Mouse (Mus musculus): ENCODE data around the gene Rsl1d1. TPM values are rescaled to one million over a fixed set of nuclear protein-coding genes. Genes with fewer than 3 reads are reported as not detected.

The Rsl1d1 gene
- polyA plus RNA-seq, 1 experiment from 2014 or later, result 193 TPM

- ATAC-seq (ENCODE audit: insufficient read depth) (no peak), DNase-seq (no peak)
- Histone ChIP-seq H3K27me3 (ENCODE audit: insufficient read depth, low read length) (no peaks in the 10 kb centered on the region), H3K9ac (peak overlapping the region; percentile 93), H3K4me1 (ENCODE audit: insufficient read depth) (peaks cover 8% of the 10 kb centered on the region; the same call in 1 of the 2 replicates), H3K9me3 (ENCODE audit: low read depth, low read length) (no peaks in the 10 kb centered on the region), H3K36me3 (ENCODE audit: insufficient read depth) (peaks cover 55% of the 10 kb centered on the region), H3K4me2 (peak overlapping the region; percentile 88), H3K4me3 (ENCODE audit: low read depth, low read length) (peak overlapping the region; percentile 90), H3K27ac (ENCODE audit: low read depth) (no peak overlapping the region)
- 55% methylated on average over 6 of the region's 6 CpGs for WGBS
- TF ChIP-seq CTCF (IDR thresholded peaks at IDR 0.05; ENCODE audit: low read depth), result peak; percentile 38
These were observed 1.3 kb downstream of the Rsl1d1 start for GRCm38 (mm10) chr16:11201740-11202394.

GRCm38 (mm10) chr16:11200247-11200646 is 2.9 kb downstream of the Rsl1d1 start:
- no peak overlapping the region for H3K27ac ChIP-seq (ENCODE audit: low read depth)
- no peak overlapping the region for H3K9ac ChIP-seq
- TF ChIP-seq CTCF (IDR thresholded peaks at IDR 0.05; ENCODE audit: low read depth), result no peak
- peaks cover 8% of the 10 kb centered on the region; the same call in 1 of the 2 replicates for H3K4me1 ChIP-seq (ENCODE audit: insufficient read depth)
- 91% methylated on average over 3 of the region's 3 CpGs for WGBS
- H3K4me3 ChIP-seq (ENCODE audit: low read depth, low read length), result no peak overlapping the region
- H3K27me3 ChIP-seq (ENCODE audit: insufficient read depth, low read length), result no peaks in the 10 kb centered on the region
- ATAC-seq (ENCODE audit: insufficient read depth) (no peak), DNase-seq (no peak)
- H3K9me3 ChIP-seq (ENCODE audit: low read depth, low read length), result no peaks in the 10 kb centered on the region
- H3K4me2 ChIP-seq, result no peak overlapping the region
- peaks cover 64% of the 10 kb centered on the region for H3K36me3 ChIP-seq (ENCODE audit: insufficient read depth)

GRCm38 (mm10) chr16:11198467-11198866 is 4.7 kb downstream of the Rsl1d1 start:
- H3K4me3 ChIP-seq (ENCODE audit: low read depth, low read length), result no peak overlapping the region
- no peak overlapping the region for H3K9ac ChIP-seq
- H3K27me3 ChIP-seq (ENCODE audit: insufficient read depth, low read length), result no peaks in the 10 kb centered on the region
- no peak for DNase-seq
- no peak for ATAC-seq (ENCODE audit: insufficient read depth)
- no peaks in the 10 kb centered on the region for H3K9me3 ChIP-seq (ENCODE audit: low read depth, low read length)
- WGBS, result 72% methylated on average over 2 of the region's 2 CpGs
- H3K27ac ChIP-seq (ENCODE audit: low read depth), result no peak overlapping the region
- no peak for TF ChIP-seq CTCF (IDR thresholded peaks at IDR 0.05; ENCODE audit: low read depth)
- peaks cover 82% of the 10 kb centered on the region for H3K36me3 ChIP-seq (ENCODE audit: insufficient read depth)
- 0 out of 2 replicates have a peak, but pooled peaks cover 3% of the 10 kb centered on the region for H3K4me1 ChIP-seq (ENCODE audit: insufficient read depth)
- no peak overlapping the region for H3K4me2 ChIP-seq

GRCm38 (mm10) chr16:11197052-11197451 is 6.1 kb downstream of the Rsl1d1 start:
- Histone ChIP-seq H3K36me3 (ENCODE audit: insufficient read depth) (peaks cover 96% of the 10 kb centered on the region), H3K27ac (ENCODE audit: low read depth) (no peak overlapping the region)
- WGBS, result 86% methylated on average over 4 of the region's 4 CpGs

GRCm38 (mm10) chr16:11193231-11193630 is 9.9 kb downstream of the Rsl1d1 start:
- DNase-seq, result no peak
- no peaks in the 10 kb centered on the region for H3K9me3 ChIP-seq (ENCODE audit: low read depth, low read length)
- no peak for TF ChIP-seq CTCF (IDR thresholded peaks at IDR 0.05; ENCODE audit: low read depth)
- ATAC-seq (ENCODE audit: insufficient read depth), result no peak
- H3K4me1 ChIP-seq (ENCODE audit: insufficient read depth), result no peaks in the 10 kb centered on the region
- H3K4me3 ChIP-seq (ENCODE audit: low read depth, low read length), result no peak overlapping the region
- no peak overlapping the region for H3K27ac ChIP-seq (ENCODE audit: low read depth)
- no peak overlapping the region for H3K9ac ChIP-seq
- no peaks in the 10 kb centered on the region for H3K27me3 ChIP-seq (ENCODE audit: insufficient read depth, low read length)
- WGBS, result 92% methylated on average over 2 of the region's 2 CpGs
- H3K36me3 ChIP-seq (ENCODE audit: insufficient read depth), result peaks cover 64% of the 10 kb centered on the region
- no peak overlapping the region for H3K4me2 ChIP-seq

More at GRCm38 (mm10) chr16:11197052-11197451, 6.1 kb downstream of the Rsl1d1 start:
- H3K9ac ChIP-seq, result no peak overlapping the region
- no peak overlapping the region for H3K4me3 ChIP-seq (ENCODE audit: low read depth, low read length)
- DNase-seq, result no peak
- no peak for TF ChIP-seq CTCF (IDR thresholded peaks at IDR 0.05; ENCODE audit: low read depth)
- 0 out of 2 replicates have a peak, but pooled peaks cover 3% of the 10 kb centered on the region for H3K4me1 ChIP-seq (ENCODE audit: insufficient read depth)
- no peaks in the 10 kb centered on the region for H3K27me3 ChIP-seq (ENCODE audit: insufficient read depth, low read length)
- no peaks in the 10 kb centered on the region for H3K9me3 ChIP-seq (ENCODE audit: low read depth, low read length)
- ATAC-seq (ENCODE audit: insufficient read depth), result no peak
- no peak overlapping the region for H3K4me2 ChIP-seq

- Histone ChIP-seq H3K4me2 (no peak overlapping the region), H3K4me3 (ENCODE audit: low read depth, low read length) (no peak overlapping the region), H3K27me3 (ENCODE audit: insufficient read depth, low read length) (no peaks in the 10 kb centered on the region), H3K9ac (no peak overlapping the region), H3K4me1 (ENCODE audit: insufficient read depth) (no peaks in the 10 kb centered on the region), H3K36me3 (ENCODE audit: insufficient read depth) (peaks cover 34% of the 10 kb centered on the region), H3K27ac (ENCODE audit: low read depth) (no peak overlapping the region), H3K9me3 (ENCODE audit: low read depth, low read length) (no peaks in the 10 kb centered on the region)
- ATAC-seq (ENCODE audit: insufficient read depth) (no peak), DNase-seq (no peak)
- 72% methylated on average over 7 of the region's 7 CpGs for WGBS
- TF ChIP-seq CTCF (IDR thresholded peaks at IDR 0.05; ENCODE audit: low read depth), result no peak
These were observed 13.0 kb downstream of the Rsl1d1 start for GRCm38 (mm10) chr16:11190150-11190549.

- Histone ChIP-seq H3K36me3 (ENCODE audit: insufficient read depth) (no peaks in the 10 kb centered on the region), H3K4me2 (peak overlapping the region; percentile 83; the same call in 1 of the 2 replicates), H3K4me1 (ENCODE audit: insufficient read depth) (peaks cover 4% of the 10 kb centered on the region; the same call in 1 of the 2 replicates), H3K27ac (ENCODE audit: low read depth) (no peak overlapping the region), H3K9ac (no peak overlapping the region), H3K27me3 (ENCODE audit: insufficient read depth, low read length) (no peaks in the 10 kb centered on the region), H3K4me3 (ENCODE audit: low read depth, low read length) (no peak overlapping the region), H3K9me3 (ENCODE audit: low read depth, low read length) (no peaks in the 10 kb centered on the region)
- DNase-seq, result no peak
- 62% methylated on average over 2 of the region's 2 CpGs for WGBS
- no peak for ATAC-seq (ENCODE audit: insufficient read depth)
- TF ChIP-seq CTCF (IDR thresholded peaks at IDR 0.05; ENCODE audit: low read depth), result no peak
These were observed 25.7 kb downstream of the Rsl1d1 start for GRCm38 (mm10) chr16:11177404-11177803.
